Mouse (Mus musculus): ENCODE data around the gene Zcchc18.

Zcchc18 gene

DNA sequence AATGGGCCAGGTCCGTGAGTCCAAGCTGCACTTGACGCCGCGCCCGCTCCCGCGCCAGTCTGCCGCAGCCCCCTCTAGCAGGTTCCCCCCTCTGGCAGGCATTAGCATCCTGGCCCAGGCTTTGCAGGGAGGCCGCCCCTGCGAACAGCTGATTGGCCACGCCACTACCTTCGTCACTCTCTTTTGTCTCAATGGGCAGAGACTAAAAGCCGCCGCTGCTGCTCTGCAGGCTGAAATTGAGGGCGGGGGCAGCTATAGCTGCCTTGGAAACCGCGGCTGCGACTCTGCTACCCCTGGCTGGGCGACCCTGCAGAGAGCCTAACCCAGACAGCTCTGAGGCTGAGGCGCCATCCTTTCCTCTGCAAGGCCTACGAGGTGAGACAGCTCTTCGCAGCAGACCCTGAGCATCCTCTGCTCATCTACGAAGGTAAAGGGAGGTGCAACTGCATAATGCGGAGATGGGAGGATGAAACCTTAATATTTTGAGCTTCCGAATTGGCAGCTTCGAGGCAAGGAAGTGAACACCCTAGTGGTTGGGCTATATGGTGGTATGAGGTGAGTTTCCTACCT is at the start of gene Zcchc18:
Zcchc18 (plus strand) TSS at position 178 of the 570 bp plus-strand sequence.
- WGBS: 4% methylated on average over 26 of the region's 26 CpGs

DNA sequence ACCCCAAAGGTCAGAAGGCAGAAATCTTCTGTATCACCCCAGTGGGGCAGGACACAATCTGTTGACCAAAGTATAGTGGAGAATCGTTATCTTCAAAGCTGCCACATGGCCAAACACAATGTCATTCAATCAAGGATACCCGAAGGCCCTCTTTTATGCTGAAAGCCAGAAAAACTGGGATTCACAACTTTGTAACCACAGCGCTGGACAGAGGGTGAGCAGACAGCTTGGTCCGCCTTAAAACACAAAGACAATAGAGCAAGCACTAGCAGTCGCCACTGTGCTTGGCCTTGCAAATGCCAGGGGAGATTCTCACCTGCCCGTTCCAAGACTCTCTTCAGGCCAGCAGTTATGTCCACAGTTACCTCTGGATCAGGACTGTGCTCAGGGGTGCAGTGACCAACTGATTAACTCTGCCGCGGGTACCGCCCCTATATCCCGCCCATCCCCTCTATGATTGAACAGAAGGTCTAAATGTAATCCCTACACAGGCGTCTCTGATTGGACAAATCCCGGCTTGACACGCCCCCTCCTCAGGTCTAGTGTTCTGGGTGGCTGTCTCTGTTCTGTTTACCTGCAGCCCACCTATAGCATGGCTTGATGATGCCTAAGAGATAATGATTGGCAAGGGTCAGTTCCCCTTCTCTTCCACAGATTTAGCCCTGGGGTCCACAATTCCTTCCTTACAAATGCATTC is 35.2 kb upstream of the Zcchc18 start:
- 7% methylated on average over 13 of the region's 13 CpGs for WGBS

DNA sequence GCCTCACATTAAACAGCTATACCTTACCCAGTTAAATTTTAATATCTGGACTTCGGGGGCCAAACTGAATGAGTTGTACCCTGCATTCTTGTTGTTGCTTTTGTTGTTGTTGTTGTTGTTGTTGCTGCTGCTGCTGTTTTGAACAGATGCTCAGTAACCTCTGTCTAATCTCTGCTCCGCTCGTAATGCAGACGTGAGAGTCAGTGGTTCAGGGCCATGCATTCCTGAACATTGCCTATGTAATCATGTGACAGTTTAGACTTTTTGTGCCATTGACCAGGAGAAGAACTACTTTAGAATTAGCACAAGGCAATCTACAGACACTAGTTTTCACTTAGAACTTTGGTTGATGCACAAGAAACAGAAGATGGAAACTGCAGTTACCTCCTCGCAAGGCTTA is 34.7 kb upstream of the Zcchc18 start:
- WGBS: 40% methylated on average over 5 of the region's 5 CpGs

DNA sequence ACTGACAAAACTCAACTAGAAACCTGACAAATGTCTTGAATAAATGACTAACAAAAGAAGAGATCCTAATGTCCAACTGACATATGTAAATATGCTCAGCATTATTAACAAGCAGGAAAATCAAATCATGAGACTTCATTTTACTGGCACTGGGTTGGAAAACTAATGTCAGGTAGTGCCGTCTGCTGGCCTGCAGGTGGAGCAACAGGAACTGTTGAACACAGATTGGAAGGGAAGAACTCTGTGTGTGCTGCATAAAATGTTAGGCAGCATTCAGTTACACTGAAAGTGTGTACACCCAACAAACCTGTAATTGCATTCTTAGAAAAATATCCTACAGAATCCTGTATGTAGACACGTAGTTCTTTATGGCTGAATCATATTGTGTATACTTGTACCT is 33.3 kb upstream of the Zcchc18 start:
- 5% methylated on average over 2 of the region's 2 CpGs for WGBS

DNA sequence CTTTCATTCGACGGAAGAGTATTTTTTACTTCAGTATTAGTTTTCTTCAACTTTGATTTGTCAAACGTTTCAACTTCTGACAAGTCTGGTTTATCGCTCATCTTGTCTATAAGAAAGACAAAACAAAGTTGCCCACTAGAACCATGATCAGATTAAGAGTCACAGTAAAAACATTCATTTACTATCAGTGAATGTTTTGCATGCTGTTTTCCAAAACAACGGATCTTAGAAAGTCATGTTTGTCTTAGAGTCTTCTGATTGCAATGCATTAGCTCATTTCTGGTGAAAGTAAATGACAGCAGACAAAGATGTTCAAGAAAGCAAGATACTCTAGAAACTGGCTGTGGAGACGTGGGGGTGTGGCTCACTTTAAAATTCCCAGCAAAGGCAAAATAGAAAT is 17.6 kb upstream of the Zcchc18 start, which contains the start of gene Tmsb15b2:
Tmsb15b2 (minus strand) TSS at position 101 of the 400 bp plus-strand sequence.
- WGBS: 91% methylated on average over 6 of the region's 6 CpGs

DNA sequence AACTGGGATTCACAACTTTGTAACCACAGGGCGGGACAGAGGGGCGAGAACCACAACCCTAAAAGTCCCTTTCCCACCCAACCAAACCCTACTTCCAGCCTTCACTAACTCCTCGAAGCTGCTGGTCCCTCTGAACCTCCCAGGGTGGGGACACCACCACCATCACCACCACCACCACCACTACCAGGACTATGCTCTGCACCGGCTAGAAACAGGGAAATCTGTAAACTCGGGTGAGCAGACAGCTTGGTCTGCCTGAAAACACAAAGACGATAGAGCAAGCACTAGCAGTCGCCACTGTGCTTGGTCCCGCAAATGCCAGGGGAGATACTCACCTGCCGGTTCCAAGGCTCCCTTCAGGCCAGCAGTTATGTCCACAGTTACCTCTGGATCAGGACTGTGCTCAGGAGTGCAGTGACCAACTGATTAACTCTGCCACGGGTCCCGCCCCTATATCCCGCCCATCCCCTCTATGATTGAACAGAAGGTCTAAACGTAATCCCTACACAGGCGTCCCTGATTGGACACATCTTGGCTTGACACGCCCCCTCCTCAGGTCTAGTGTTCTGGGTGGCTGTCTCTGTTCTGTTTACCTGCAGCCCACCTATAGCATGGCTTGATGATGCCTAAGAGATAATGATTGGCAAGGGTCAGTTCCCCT is 16.4 kb upstream of the Zcchc18 start, which contains the start of the genes Tmsb15l and Tmsb15b1:
Tmsb15l (minus strand) TSS at position 446 of the 661 bp plus-strand sequence.
Tmsb15b1 (minus strand) TSS at position 451 of the 661 bp plus-strand sequence.
- 7% methylated on average over 15 of the region's 15 CpGs for WGBS

DNA sequence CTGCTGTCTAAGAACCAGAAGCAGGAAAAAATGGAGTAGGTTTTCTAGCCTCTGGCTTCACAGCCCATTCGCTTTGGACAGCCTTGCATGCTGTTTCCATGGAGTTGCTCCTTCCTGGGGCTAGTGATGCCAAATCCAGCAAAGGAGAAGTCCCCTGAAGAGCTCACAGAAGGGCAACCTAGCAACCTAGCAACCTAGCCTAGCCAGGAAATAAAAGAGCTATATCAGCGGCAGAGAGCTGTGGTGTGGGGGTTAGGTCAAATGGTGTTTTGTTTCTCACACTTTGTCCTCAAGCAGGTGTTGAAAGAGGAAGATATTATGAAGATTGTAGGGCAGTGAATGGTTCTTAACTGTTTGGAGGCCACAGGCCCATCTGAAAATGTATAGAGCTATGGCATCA is 1.7 kb upstream of the Zcchc18 start:
- WGBS: 40% methylated on average over 2 of the region's 2 CpGs

DNA sequence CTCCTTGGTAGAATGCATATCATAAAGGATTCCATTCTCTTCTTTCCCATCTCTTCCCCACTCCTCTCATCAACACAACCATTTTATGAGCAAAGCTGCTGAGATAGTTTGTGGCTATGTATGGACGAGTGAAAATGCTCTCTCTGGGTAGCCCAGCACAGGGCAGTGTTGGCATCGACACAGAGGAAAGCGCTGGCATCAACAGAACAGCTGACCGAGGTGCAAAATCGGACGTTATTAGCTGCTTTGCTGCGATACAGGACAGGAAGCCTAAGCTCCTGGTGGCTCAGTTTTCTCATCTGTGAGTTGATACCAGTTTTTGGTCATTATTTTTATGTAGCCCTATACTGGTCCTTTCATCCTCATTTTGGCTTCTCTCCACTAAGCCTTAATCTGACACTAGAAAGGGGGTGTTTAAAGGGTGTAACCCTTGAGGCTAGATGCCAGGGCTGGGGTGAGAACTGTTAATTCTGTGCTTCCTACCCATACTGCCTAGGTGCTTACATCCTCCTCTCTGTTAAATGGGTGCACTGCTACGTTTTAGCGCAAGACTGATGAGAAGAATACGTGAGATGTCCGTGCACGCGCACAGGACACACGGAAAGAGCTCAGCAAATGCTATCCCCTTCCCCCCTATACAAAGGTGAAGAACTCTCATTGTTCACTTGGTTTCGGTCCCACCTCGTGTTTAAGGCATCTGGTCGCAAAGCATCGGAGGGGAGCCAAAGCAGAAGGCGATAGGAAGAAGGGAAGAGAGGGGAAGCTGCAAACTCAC is 577 bp upstream of the Zcchc18 start:
- 3% methylated on average over 19 of the region's 19 CpGs for WGBS

DNA sequence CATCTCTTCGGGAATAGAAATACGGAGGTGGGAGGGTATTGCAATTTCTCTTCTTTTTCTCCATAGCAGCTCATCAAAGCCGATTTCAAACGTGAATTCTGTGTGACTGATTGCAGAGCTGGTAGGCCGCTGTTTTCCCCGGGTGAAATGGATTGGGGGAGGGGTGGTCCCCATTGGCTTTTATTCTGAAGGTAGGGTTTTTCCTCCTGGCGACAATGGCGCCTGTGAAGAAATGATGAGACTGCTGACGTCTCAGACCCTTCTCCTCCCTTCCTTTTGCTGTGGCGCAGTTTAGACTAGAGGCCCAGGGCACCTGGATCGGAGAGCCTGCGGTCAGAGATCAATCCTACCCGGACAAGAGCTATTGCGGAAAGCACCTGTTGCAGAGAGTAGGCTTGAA is 686 bp downstream of the Zcchc18 start:
- 11% methylated on average over 12 of the region's 14 CpGs for WGBS

DNA sequence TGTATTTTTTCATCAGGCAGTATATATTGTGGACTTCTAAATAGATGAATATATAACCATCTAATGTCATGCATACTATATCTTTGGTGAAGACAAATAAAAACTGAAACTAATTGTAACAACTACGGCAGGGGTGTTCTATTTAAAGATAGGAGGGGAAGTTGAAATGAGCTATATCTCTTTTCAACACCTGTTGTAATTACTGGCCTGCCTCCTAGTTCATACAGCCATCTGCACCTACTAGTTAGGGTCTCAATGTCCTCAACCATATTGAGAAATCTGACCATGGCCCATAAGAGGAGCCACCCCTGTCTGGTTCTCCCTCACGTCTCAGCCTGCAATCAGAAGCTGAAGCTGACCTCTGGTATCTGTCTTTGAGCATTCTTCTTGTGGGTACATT is 3.3 kb downstream of the Zcchc18 start:
- 62% methylated on average over 2 of the region's 2 CpGs for WGBS

DNA sequence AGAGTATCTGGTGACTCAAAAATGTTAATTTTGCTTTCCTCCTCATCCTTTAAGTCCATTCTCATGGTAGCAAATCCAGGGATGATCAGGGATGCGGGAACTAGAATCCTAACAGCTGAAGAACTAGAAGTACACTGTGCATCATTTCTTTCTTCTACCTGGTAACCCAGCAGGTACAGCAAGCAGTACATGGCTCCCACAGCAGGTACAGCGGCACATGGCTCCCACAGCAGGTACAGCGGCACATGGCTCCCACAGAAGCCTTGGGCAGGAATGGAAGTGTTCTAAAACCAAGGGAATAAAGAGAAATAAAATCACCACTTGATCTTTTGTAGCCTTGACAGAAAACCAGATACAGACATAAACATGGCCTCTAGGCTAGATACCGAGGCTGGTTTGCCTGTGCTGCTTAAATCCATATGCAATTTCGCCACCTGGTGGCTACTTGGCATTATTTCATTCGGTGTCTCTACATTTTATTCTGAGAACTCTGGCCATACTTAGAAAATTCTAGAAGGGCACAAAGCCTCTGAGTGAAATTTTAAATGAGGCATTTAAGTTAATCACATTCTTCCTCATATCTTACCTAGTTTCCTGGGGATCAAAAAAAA is 22.2 kb downstream of the Zcchc18 start:
- WGBS: 49% methylated on average over 6 of the region's 6 CpGs

DNA sequence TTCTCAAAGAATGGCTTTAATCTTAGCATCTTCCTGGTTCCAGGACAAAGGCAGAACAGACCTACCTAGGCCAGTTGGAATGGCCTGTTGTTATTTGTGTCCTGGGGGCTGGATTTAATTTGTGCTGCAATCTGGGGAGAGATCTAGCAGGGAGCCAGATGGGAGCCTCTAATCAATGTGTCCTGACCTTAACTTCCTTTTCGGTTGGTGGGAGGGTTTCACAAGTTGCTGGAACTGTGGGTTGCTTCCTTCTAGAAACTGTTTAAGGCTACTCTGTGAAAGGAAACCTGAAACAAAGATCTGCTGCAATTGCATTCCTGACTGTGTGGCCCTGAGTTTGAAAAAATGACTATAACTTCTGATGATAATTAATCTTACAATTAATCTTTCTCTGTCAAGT is 24.7 kb downstream of the Zcchc18 start:
- 88% methylated on average over 1 of the region's 1 CpGs for WGBS

DNA sequence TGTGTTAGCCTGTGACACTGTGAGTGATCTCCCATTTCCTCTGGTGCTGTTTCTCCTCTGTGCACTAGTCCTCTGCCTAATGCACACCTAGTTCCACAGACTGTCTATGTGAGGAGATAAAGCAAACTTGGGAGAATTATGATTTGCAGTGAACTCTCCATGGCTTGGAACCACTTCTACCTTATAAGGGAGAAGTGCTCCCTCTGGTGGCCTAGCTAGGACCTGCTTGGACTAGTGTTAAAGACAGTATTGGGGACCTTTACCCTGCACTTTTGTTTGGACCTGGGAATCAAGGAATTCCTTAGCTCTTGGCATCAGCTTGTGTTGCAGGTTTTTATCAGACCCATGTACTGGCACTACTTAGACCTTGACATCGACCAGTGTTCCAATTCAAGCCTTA is 26.4 kb downstream of the Zcchc18 start:
- WGBS: 13% methylated on average over 1 of the region's 1 CpGs

DNA sequence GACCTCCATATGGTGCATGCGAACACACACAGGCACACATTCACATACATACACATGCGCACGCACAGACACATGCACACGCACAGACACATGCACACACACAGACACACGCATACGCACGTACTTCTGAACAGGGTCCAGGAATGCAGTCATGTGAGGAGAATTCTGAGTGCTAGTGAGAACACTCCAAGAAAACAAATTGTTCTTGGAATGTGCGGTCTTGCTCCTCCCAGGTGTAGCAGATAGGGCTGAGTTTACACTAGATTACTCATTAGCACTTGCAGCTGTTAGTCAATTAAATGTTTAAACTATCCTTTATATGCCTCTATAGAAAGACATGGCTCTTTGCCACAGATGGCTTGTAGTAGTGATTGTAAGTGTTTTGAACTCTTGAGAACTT is 38.0 kb downstream of the Zcchc18 start:
- 96% methylated on average over 8 of the region's 8 CpGs for WGBS

DNA sequence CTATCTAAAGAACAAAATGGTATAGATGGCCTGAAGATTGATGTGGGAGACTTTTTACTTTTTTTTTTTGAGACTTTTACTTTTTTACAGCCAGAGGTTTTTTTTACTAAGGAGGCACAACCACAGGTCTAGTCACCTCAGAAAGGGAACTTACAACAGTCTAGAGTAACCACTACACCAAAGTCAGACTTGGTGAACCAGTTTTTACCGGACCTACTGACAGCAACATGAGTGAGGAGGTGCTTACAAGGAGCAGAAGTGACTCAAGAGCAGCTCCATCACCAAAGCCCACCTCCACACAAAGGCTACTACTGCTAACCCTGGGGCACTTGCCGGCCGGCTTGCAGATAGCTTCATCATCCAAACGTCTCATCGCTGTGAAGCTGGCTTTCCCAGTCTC is 38.8 kb downstream of the Zcchc18 start:
- WGBS: 97% methylated on average over 5 of the region's 5 CpGs

DNA sequence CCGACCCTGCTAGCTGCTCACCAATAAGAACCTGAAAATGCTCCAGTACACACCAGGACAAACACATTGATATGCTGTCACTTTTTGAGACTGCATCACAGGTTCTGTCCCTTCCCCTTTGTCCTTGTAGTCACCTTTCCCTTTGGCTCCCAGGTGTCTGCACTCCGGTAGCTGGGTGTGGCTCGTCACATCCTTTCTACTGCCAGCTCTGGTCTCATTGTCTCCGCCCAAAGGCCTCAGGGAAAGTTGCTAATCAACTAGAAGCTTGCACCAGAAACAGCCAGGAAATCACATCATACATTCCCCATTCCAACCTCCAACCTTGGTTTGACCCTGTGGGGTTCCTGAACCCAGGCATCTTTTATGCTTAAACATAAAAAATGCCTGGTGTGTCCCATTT is 41.4 kb downstream of the Zcchc18 start:
- WGBS: 62% methylated on average over 4 of the region's 4 CpGs

DNA sequence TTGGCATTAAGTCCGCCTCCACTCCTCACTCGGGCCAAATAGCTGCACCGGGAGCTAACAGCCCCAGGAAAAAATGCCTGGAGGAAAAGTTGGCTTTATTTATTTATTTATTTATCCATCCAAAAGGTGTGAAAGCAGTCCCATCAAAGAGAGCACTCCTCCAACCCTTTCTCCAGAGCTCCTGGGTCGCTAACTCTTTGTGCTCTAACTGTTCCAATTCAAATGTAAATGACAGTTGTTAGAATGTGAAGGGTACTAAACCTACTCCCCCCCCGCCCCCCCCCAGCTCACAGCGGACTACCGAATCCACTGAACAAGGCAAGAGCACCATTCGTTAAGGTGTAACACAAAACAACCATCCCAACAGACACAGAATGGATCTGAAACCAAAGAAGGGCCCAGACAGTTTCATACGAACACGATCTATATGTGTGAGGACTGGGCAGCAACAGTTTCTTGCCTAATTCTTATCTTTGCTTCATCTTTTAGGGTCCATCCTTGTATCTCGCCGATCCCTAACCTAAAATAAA is 44.6 kb downstream of the Zcchc18 start:
- WGBS: 12% methylated on average over 8 of the region's 12 CpGs

DNA sequence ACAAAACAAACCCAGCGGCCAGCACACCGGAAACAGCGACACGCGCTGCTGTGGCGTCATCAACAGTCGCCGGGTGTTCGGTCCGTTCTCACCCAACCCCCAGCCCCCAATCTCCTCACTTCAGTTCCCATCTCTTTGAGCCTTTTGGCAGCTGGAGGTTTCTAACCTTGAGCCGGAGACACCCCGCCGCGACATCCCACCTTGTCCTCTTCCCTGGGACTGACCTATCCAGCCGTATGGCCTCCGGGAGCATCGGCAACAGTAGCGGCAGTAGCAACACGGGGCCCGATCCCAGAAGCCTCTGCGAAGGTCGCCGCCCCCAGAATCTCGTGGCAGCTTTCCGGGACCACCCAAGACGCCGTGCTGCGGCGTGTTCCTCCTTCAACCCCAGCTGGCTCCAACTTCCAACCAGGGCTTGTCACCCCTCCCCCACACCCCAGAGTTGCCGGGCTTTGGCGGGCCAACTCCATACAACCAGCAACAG is 45.1 kb downstream of the Zcchc18 start, which contains the start of gene Slc25a53:
Slc25a53 (minus strand) TSS at position 303 of the 484 bp plus-strand sequence.
- WGBS: 1% methylated on average over 31 of the region's 31 CpGs

DNA sequence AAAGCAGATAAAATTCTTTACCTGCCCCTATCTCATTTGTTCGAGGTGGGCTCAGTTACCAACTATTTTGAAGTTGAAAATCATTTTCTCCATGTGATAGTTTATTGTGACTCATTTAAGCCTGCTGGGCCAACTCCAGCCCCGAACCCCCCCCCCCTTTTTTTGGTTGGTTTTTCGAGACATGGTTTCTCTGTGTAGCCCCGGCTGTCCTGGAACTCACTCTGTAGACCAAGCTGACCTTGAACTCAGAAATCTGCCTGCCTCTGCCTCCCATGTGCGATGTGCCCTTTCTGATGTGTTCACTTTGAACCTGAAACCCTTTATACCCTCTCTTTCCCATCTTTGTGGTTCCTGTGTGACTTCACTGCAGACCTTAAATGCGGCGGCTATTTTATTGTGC is 45.5 kb downstream of the Zcchc18 start:
- WGBS: 36% methylated on average over 7 of the region's 7 CpGs

All from cerebral cortex, adult 2 months (tissue).